8 mouse cellular contexts compared by ENCODE assay signal in the genomic region with DNA sequence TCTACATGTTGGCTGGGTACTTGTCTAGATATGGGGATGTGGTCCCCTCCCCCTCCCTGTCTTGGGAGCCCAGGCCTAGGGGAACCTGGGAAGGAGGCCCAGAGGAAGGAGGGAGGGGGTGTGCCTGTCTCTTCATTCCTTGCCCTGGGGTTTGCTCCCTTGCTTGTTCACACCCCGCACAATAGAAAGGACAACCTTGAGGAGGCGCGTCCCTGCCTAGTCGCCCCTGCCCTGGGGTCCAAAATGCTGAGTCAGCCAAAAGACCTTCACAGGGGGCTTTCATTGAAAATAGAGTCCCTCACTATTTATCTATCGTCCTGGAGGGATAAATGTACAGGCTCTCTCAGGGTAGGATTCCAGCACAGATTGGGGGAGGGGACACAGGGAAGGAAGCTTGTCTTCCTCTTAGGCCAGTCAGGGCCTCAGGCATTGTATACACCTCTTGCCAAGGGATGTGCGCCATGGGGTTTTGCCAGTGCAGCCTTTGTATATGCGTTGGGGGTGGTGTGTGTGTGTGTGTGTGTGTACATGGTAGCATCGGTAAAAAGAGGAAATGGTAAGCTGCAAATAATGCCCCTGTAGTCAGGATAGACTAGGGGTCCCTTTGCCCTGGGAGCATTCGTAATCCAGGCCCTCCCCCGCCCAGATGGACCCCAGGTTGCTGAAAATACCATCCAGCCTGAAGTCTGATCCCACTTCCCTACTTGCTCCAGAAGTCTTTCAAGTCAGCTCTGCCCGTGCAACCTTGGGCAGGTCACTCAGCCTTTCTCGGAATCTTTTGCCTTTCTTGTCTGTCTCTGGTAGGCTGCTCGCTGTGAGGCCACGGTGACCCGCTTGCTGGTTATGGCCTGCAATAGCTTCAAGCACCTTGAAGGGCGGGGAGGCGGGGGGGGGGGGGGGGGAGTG. TPM values are rescaled to one million over a fixed set of nuclear protein-coding genes. Genes with fewer than 3 reads are reported as not detected.
DNase-seq lines count a peak whose midpoint lies in the region; ATAC-seq and TF ChIP-seq lines count a peak whose summit lies in the region.

No protein-coding gene starts in this region.

- WGBS in kidney, postnatal 0 days, result 23% methylated on average over 17 of the region's 17 CpGs
- 15% methylated on average over 15 of the region's 17 CpGs for WGBS in hindbrain, embryonic 15.5 days
- 23% methylated on average over 17 of the region's 17 CpGs for WGBS in midbrain, embryonic 10.5 days

- H3K4me2 ChIP-seq in kidney, postnatal 0 days (ENCODE audit: low read length), result peak overlapping the region; percentile 43
- peak overlapping the region; percentile 45 for H3K4me2 ChIP-seq in hindbrain, embryonic 15.5 days

- no peak overlapping the region for H3K4me3 ChIP-seq in kidney, postnatal 0 days (replicated peaks; ENCODE audit: low read depth, low read length)
- H3K4me3 ChIP-seq in brown adipose tissue, adult 24 weeks (ENCODE audit: insufficient read depth, low read depth, low read length), result 0 out of 2 replicates have a peak overlapping the region, but pooled peaks have one; percentile 2
- H3K4me3 ChIP-seq in hindbrain, embryonic 15.5 days, result no peak overlapping the region
- peak overlapping the region; percentile 38 for H3K4me3 ChIP-seq in midbrain, embryonic 10.5 days

- H3K27me3 ChIP-seq in kidney, postnatal 0 days (ENCODE audit: insufficient read depth, low read length), result no peaks in the 10 kb centered on the region
- no peaks in the 10 kb centered on the region for H3K27me3 ChIP-seq in hindbrain, embryonic 15.5 days
- H3K27me3 ChIP-seq in midbrain, embryonic 10.5 days (ENCODE audit: low read depth, poor library complexity, severe bottlenecking), result no peaks in the 10 kb centered on the region

- H3K9me3 ChIP-seq in kidney, postnatal 0 days (replicated peaks; ENCODE audit: low read length), result no peaks in the 10 kb centered on the region
- no peaks in the 10 kb centered on the region for H3K9me3 ChIP-seq in hindbrain, embryonic 15.5 days
- H3K9me3 ChIP-seq in midbrain, embryonic 10.5 days (replicated peaks), result no peaks in the 10 kb centered on the region

- peak overlapping the region; percentile 35; the same call in 1 of the 2 replicates for H3K9ac ChIP-seq in kidney, postnatal 0 days (ENCODE audit: low read depth, low read length)
- H3K9ac ChIP-seq in hindbrain, embryonic 15.5 days, result no peak overlapping the region; the same call in 1 of the 2 replicates

- no peak for TF ChIP-seq CTCF in kidney, postnatal 0 days (IDR thresholded peaks at IDR 0.05; ENCODE audit: low read depth)

- H3K36me3 ChIP-seq in kidney, postnatal 0 days (ENCODE audit: insufficient read depth, low read length), result peaks cover 7% of the 10 kb centered on the region; the same call in 1 of the 2 replicates
- H3K36me3 ChIP-seq in hindbrain, embryonic 15.5 days, result no peaks in the 10 kb centered on the region
- peaks cover 19% of the 10 kb centered on the region; the same call in 1 of the 2 replicates for H3K36me3 ChIP-seq in midbrain, embryonic 10.5 days

- no peak for DNase-seq in kidney, postnatal 0 days (ENCODE audit: low spot score)
- DNase-seq in kidney, adult 18-20 months, result no peak
- no peak for DNase-seq in midbrain, embryonic 10.5 days (ENCODE audit: low spot score)
- DNase-seq in right cerebral cortex, adult 2 months (ENCODE audit: low spot score in 2 of 2), result no peak
- no peak for DNase-seq in c-Kit-positive CD71-positive TER-119-positive erythroid progenitor cells, embryonic 14.5 days (ENCODE audit: low spot score)
- DNase-seq in right cerebral cortex, adult 18-20 months, result no peak

- H3K4me1 ChIP-seq in kidney, postnatal 0 days (replicated peaks; ENCODE audit: insufficient read depth, low read length), result peaks cover 65% of the 10 kb centered on the region
- peaks cover 37% of the 10 kb centered on the region for H3K4me1 ChIP-seq in brown adipose tissue, adult 24 weeks (ENCODE audit: control insufficient read depth, insufficient read depth, insufficient read length, low read length)
- peaks cover 59% of the 10 kb centered on the region for H3K4me1 ChIP-seq in hindbrain, embryonic 15.5 days (replicated peaks)
- H3K4me1 ChIP-seq in midbrain, embryonic 10.5 days, result peaks cover 71% of the 10 kb centered on the region

- peak overlapping the region; percentile 76 for H3K27ac ChIP-seq in kidney, postnatal 0 days
- peak overlapping the region; percentile 15 for H3K27ac ChIP-seq in brown adipose tissue, adult 24 weeks (replicated peaks; ENCODE audit: low read depth, low read length)
- peak overlapping the region; percentile 68 for H3K27ac ChIP-seq in hindbrain, embryonic 15.5 days (replicated peaks)
- H3K27ac ChIP-seq in midbrain, embryonic 10.5 days (replicated peaks), result peak overlapping the region; percentile 82

- ATAC-seq in kidney, postnatal 0 days (replicated peaks; ENCODE audit: low FRiP score, low read depth), result no peak
- no peak for ATAC-seq in hindbrain, embryonic 15.5 days (ENCODE audit: low FRiP score, low read depth)

RNA-seq across cellular contexts. Expression of gene Rara, which starts 27.4 kb away (rescaled TPM):
- 25.7 and 26.3 TPM in 2 replicates for polyA plus RNA-seq in kidney, postnatal 0 days (2015; fragmentation: Nextera tagmentation; extraction: Ambion mirVana)
- polyA plus RNA-seq in brown adipose tissue, adult 24 weeks (2012; ENCODE audit: insufficient read depth, insufficient read length, missing spikeins), result 3.2 and 5.5 TPM in 2 replicates
- 11.4 and 16.8 TPM in 2 replicates for polyA plus RNA-seq in hindbrain, embryonic 15.5 days (2015; fragmentation: Nextera tagmentation; extraction: Ambion mirVana)
- 15.5 and 16.1 TPM in 2 replicates for polyA plus RNA-seq in midbrain, embryonic 10.5 days (2016; fragmentation: Nextera tagmentation; extraction: Ambion mirVana)

RNA-seq across cellular contexts. Expression of gene Gjd3, which starts 27.8 kb away (rescaled TPM):
- polyA plus RNA-seq in kidney, postnatal 0 days (2015; fragmentation: Nextera tagmentation; extraction: Ambion mirVana), result 1.1 and 1.6 TPM in 2 replicates
- polyA plus RNA-seq in brown adipose tissue, adult 24 weeks (2012; ENCODE audit: insufficient read depth, insufficient read length, missing spikeins), result not detected in 2 replicates
- 1.8 and 3.1 TPM in 2 replicates for polyA plus RNA-seq in hindbrain, embryonic 15.5 days (2015; fragmentation: Nextera tagmentation; extraction: Ambion mirVana)
- polyA plus RNA-seq in midbrain, embryonic 10.5 days (2016; fragmentation: Nextera tagmentation; extraction: Ambion mirVana), result 0.16 TPM in 1 of 2 replicates, not detected in the other

RNA-seq across cellular contexts. Expression of gene Cdc6, which starts 47.5 kb away (rescaled TPM):
- 12.3 and 15.5 TPM in 2 replicates for polyA plus RNA-seq in kidney, postnatal 0 days (2015; fragmentation: Nextera tagmentation; extraction: Ambion mirVana)
- 0.28 and 1.7 TPM in 2 replicates for polyA plus RNA-seq in brown adipose tissue, adult 24 weeks (2012; ENCODE audit: insufficient read depth, insufficient read length, missing spikeins)
- 5.5 and 6.0 TPM in 2 replicates for polyA plus RNA-seq in hindbrain, embryonic 15.5 days (2015; fragmentation: Nextera tagmentation; extraction: Ambion mirVana)
- polyA plus RNA-seq in midbrain, embryonic 10.5 days (2016; fragmentation: Nextera tagmentation; extraction: Ambion mirVana), result 53.3 and 67.8 TPM in 2 replicates

Comparison
In these comparisons a context has a peak if more than half of its experiments do, and no peak if none do; other contexts are left out.
1. H3K27ac ChIP-seq: peak in every context shown above with its lines; median percentile 82 in midbrain, embryonic 10.5 days; 76 in kidney, postnatal 0 days; 68 in hindbrain, embryonic 15.5 days; 15 in brown adipose tissue, adult 24 weeks.
2. H3K4me3 ChIP-seq: peak in brown adipose tissue, adult 24 weeks (single experiment) and midbrain, embryonic 10.5 days (single experiment); none in kidney, postnatal 0 days (single experiment) and hindbrain, embryonic 15.5 days (single experiment).